Mouse (Mus musculus) intestine, embryonic 15.5 days (tissue): ENCODE measurements around the gene Gm29797. TPM values are rescaled to one million over a fixed set of nuclear protein-coding genes. Genes with fewer than 3 reads are reported as not detected.

ENCODE experiments used
- ATAC-seq: fragments of 200-750 bp; cut with Nextera tagmentation; 2 replicates; pipeline ENCODE4 v1.8.0; 2017; ENCODE audit warnings: moderate TSS enrichment, moderate library complexity
- H3K27ac ChIP-seq: fragments of 300-500 bp; sonication (generic); 2 replicates; pipeline ENCODE4 v1.5.1; 2015; ENCODE audit warnings: mild to moderate bottlenecking, inconsistent platforms
- H3K27me3 ChIP-seq: fragments of 300-500 bp; sonication (generic); replicated peaks from 2 replicates; pipeline ENCODE4 v1.6.1; 2015; ENCODE audit warnings: inconsistent platforms
- H3K36me3 ChIP-seq: fragments of 300-500 bp; sonication (generic); 2 replicates; pipeline ENCODE4 v1.6.1; 2015; ENCODE audit warnings: inconsistent platforms
- H3K4me1 ChIP-seq: fragments of 300-500 bp; sonication (generic); replicated peaks from 2 replicates; pipeline ENCODE4 v1.6.1; 2015; ENCODE audit warnings: inconsistent platforms
- H3K4me2 ChIP-seq: fragments of 300-500 bp; sonication (generic); replicated peaks from 2 replicates; pipeline ENCODE4 v1.6.1; 2015; ENCODE audit warnings: mild to moderate bottlenecking, inconsistent platforms
- H3K4me3 ChIP-seq: fragments of 300-500 bp; sonication (generic); replicated peaks from 2 replicates; pipeline ENCODE4 v1.5.1; 2015; ENCODE audit warnings: inconsistent platforms
- H3K9ac ChIP-seq: fragments of 300-500 bp; sonication (generic); 2 replicates; pipeline ENCODE4 v1.6.1; 2015; ENCODE audit warnings: inconsistent platforms
- H3K9me3 ChIP-seq: fragments of 300-500 bp; sonication (generic); 2 replicates; pipeline ENCODE4 v1.6.1; 2016; ENCODE audit warnings: inconsistent platforms
- WGBS: fragments of 180-500 bp; shearing (Covaris S2); methylation state at CpG from one replicate; pipeline ENCODE4 v1.1.7; 2015; 5-methylcytosine and 5-hydroxymethylcytosine counted together
- polyA plus RNA-seq: library from polyadenylated mRNA; unstranded; fragments of >200 nt; fragmentation: Nextera tagmentation; extraction: Ambion mirVana; gene quantifications from 2 replicates; pipeline ENCODE4 v1.2.1, GENCODE M21; 2015

Gene Gm29797
- polyA plus RNA-seq, 1 experiment from 2014 or later: 1.3 TPM

DNA sequence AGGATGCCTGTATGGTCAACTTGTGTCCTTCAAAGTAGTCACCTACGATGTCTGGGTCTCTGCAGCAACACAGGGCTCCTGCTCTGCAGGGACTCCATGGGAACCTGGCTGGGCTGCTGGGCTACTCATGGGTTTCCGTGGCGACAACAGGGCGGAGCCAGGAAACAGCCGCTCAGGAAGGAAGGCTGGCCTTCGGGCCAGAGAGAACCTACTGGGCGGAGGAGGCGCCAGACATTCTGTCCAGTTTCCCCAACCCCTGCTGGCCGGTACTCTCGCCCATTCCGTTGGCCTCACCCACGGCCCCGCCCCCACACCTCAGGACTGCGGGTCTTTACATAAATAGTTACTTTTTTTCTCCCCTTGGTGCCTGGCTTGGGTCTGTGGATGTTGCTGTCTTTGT, 18.6 kb downstream of the Gm29797 start:
- WGBS: 3% methylated on average over 14 of the region's 14 CpGs

GRCm38 (mm10) chr2:181676424-181676823, 19.6 kb downstream of the Gm29797 start:
- no peak overlapping the region for H3K9ac ChIP-seq
- ATAC-seq: no peak
- no peak overlapping the region for H3K4me3 ChIP-seq
- WGBS: 59% methylated on average over 2 of the region's 2 CpGs
- peaks cover 16% of the 10 kb centered on the region for H3K4me1 ChIP-seq
- no peaks in the 10 kb centered on the region for H3K36me3 ChIP-seq
- H3K4me2 ChIP-seq: no peak overlapping the region
- H3K27ac ChIP-seq: no peak overlapping the region
- no peaks in the 10 kb centered on the region for H3K9me3 ChIP-seq
- H3K27me3 ChIP-seq: peaks cover 39% of the 10 kb centered on the region

More for the DNA sequence above, 18.6 kb downstream of the Gm29797 start:
- H3K9ac ChIP-seq: no peak overlapping the region
- no peaks in the 10 kb centered on the region for H3K36me3 ChIP-seq
- H3K4me3 ChIP-seq: no peak overlapping the region
- H3K27ac ChIP-seq: no peak overlapping the region
- H3K9me3 ChIP-seq: no peaks in the 10 kb centered on the region
- ATAC-seq: no peak
- peak overlapping the region; percentile 45 for H3K4me2 ChIP-seq
- peaks cover 22% of the 10 kb centered on the region for H3K4me1 ChIP-seq
- peaks cover 44% of the 10 kb centered on the region for H3K27me3 ChIP-seq

DNA sequence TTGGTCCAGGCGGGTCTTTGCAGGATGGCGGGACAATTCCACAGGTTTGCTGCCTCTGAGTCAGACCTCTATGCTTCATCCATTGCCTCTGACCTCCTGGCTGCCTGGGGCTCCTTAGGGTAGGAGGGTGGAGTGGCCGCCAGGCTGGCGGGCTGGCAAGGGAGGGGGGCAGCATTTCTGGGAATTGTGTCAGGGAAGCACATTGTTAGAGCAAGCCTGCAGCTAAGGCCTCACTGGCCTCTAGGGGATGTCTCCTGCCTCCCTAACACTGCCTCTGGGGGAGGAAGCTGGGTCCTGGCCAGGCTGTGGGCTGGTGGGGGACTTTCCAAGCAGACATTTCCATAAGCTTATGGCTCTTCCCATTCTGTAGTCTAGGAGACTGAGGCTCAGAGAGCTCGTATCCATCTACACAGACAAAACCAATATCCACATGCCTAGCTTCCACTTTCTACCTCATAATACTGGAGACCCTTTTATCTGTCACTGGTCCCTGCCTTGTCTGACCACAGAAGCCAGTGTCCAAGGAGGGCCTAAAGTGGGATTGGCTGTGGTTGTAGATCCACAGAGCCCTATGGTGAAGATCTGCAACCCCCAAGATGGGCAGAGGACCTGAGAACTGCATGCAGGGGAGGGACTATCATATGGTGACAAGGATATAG, 20.4 kb downstream of the Gm29797 start:
- Histone ChIP-seq H3K36me3 (no peaks in the 10 kb centered on the region), H3K4me2 (no peak overlapping the region), H3K27ac (0 out of 2 replicates have a peak overlapping the region, but pooled peaks have one; percentile 20), H3K4me1 (peaks cover 14% of the 10 kb centered on the region; the same call in 1 of the 2 replicates), H3K27me3 (peaks cover 31% of the 10 kb centered on the region), H3K4me3 (no peak overlapping the region), H3K9me3 (no peaks in the 10 kb centered on the region), H3K9ac (no peak overlapping the region)
- WGBS: 66% methylated on average over 5 of the region's 5 CpGs
- no peak for ATAC-seq

DNA sequence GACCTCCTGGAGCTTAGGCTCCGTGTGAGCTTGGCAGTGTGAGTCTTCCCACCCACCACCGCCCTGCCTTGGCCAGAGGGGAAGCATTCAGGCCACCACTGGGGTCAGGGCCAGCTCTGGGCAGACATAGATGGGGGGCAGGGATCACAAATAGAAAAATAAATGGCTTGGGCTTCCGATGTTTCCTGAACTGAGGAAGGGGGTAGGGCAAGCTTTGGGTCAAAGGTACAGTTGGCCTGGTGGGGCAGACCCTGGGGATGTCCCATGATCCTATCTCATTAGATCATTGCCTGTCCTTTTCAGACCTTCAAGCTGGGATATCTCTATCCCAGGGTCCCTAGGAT, 20.9 kb downstream of the Gm29797 start:
- ATAC-seq: no peak
- Histone ChIP-seq H3K9ac (no peak overlapping the region), H3K27me3 (peaks cover 26% of the 10 kb centered on the region), H3K36me3 (no peaks in the 10 kb centered on the region), H3K4me2 (no peak overlapping the region), H3K4me3 (no peak overlapping the region), H3K27ac (0 out of 2 replicates have a peak overlapping the region, but pooled peaks have one; percentile 20), H3K9me3 (no peaks in the 10 kb centered on the region), H3K4me1 (peaks cover 14% of the 10 kb centered on the region; the same call in 1 of the 2 replicates)
- 51% methylated on average over 3 of the region's 3 CpGs for WGBS

DNA sequence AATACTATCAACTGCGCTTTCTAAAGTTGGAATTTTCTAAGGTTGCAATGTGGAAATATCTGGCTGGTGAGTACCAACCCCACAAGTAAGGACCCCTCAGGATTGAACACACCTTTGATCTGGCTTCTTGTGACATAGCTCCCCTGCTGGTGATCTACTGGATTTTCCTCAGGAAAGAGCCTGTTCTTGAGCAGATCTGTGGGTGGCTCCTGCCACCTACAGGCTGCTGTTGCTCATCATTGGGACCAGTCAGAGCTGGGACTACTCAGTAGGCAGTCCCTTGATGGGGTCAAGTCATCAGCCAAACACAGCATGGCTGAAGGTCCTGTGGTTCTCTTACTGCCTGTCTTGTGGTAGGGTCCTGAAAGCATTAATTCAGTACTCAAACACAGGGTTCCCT, 21.9 kb downstream of the Gm29797 start:
- H3K4me3 ChIP-seq: no peak overlapping the region
- ATAC-seq: peak; percentile 76
- H3K4me1 ChIP-seq: peaks cover 14% of the 10 kb centered on the region; the same call in 1 of the 2 replicates
- no peak overlapping the region for H3K4me2 ChIP-seq
- no peaks in the 10 kb centered on the region for H3K36me3 ChIP-seq
- no peak overlapping the region for H3K27ac ChIP-seq
- H3K9me3 ChIP-seq: no peaks in the 10 kb centered on the region
- H3K9ac ChIP-seq: no peak overlapping the region
- peaks cover 16% of the 10 kb centered on the region for H3K27me3 ChIP-seq
- WGBS: 45% methylated on average over 1 of the region's 1 CpGs

DNA sequence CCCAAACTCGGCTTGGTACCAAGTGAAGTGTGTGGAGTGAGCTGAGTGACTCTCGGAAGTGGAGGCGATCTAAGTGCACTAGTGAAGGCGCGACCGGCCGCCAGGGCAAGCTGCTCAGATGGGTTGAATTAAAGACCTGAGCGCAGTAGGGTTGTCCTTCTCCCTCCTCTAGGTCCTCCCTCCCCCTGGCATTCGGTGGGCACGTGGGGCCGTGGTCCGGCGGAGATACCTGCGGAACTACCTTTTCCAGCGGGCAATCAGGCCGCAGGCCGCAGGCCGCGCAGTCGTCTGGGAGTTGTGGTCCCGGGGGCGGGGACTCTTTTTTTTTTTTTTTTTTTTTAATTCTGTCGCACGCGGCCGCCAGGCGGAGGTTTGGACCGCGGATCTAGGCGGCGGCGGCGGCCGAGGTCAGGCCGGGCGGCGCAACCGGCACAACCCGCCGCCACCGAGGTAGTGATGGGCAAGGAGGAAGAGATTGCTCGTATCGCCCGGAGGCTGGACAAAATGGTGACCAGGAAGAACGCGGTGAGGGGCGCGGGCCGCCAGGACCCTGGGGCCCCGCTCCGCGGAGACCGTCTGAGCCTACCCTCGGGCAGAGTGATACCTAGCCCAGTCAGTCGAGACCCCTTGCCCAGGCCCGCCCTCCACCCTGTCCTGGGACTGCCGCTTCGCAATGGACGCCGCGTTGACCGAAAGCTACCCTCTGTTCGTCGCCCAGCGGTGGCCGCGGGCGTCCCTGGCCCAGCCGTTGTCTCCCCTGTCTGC, 23.3 kb downstream of the Gm29797 start, which contains the start of gene Tcea2:
Tcea2 (plus strand) TSS at position 360 of the 765 bp plus-strand sequence.
- peak within 1 kb of the TSS; percentile 38; the same call in 1 of the 2 replicates for H3K27ac ChIP-seq
- no peaks in the 10 kb centered on the region for H3K9me3 ChIP-seq
- peaks cover 5% of the 10 kb centered on the region; the same call in 1 of the 2 replicates for H3K27me3 ChIP-seq
- ATAC-seq: peak; percentile 70
- peak within 1 kb of the TSS; percentile 71 for H3K4me3 ChIP-seq
- no peaks in the 10 kb centered on the region for H3K36me3 ChIP-seq
- H3K9ac ChIP-seq: peak within 1 kb of the TSS; percentile 83
- peaks cover 14% of the 10 kb centered on the region; the same call in 1 of the 2 replicates for H3K4me1 ChIP-seq
- WGBS: under 1% methylated on average over 56 of the region's 69 CpGs
- H3K4me2 ChIP-seq: peak within 1 kb of the TSS; percentile 93

DNA sequence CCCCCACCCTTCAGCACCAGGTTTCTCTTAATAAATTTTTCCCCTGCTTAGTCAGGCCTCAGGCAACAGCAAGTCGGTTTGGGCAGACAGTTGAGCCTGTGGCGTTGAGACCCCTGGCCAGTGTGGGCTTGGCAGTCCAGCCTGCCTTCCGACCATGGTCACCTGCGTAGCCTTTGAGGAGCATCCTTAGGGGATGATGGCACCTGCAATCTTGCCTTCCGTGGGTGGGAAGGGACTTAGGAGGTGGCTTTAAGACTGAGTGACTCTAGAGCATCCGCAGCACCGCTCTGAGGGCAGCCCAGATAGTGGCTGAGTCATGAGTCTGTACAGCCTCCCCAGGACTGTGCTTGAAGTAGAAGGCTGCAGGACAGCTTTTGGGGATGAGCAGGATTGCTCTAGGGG, 23.9 kb downstream of the Gm29797 start:
- Histone ChIP-seq H3K4me3 (peak overlapping the region; percentile 71), H3K27me3 (peaks cover 5% of the 10 kb centered on the region; the same call in 1 of the 2 replicates), H3K4me1 (peaks cover 10% of the 10 kb centered on the region; the same call in 1 of the 2 replicates), H3K27ac (peak overlapping the region; percentile 38; the same call in 1 of the 2 replicates), H3K9me3 (no peaks in the 10 kb centered on the region), H3K4me2 (peak overlapping the region; percentile 93), H3K36me3 (no peaks in the 10 kb centered on the region), H3K9ac (peak overlapping the region; percentile 83)
- WGBS: 14% methylated on average over 7 of the region's 7 CpGs
- peak; percentile 29 for ATAC-seq

- Histone ChIP-seq H3K9ac (no peak overlapping the region), H3K4me2 (no peak overlapping the region), H3K4me1 (peaks cover 9% of the 10 kb centered on the region; the same call in 1 of the 2 replicates), H3K27me3 (peaks cover 5% of the 10 kb centered on the region; the same call in 1 of the 2 replicates), H3K4me3 (no peak overlapping the region), H3K36me3 (no peaks in the 10 kb centered on the region; the same call in 1 of the 2 replicates), H3K27ac (no peak overlapping the region), H3K9me3 (no peaks in the 10 kb centered on the region)
- no peak for ATAC-seq
- 67% methylated on average over 1 of the region's 1 CpGs for WGBS
These were observed 25.1 kb downstream of the Gm29797 start for GRCm38 (mm10) chr2:181681978-181682377.

- ATAC-seq: no peak
- H3K4me1 ChIP-seq: peaks cover 9% of the 10 kb centered on the region; the same call in 1 of the 2 replicates
- 65% methylated on average over 4 of the region's 4 CpGs for WGBS
- H3K4me2 ChIP-seq: no peak overlapping the region
- H3K9ac ChIP-seq: no peak overlapping the region
- no peaks in the 10 kb centered on the region; the same call in 1 of the 2 replicates for H3K36me3 ChIP-seq
- no peak overlapping the region for H3K4me3 ChIP-seq
- no peaks in the 10 kb centered on the region for H3K9me3 ChIP-seq
- no peak overlapping the region for H3K27ac ChIP-seq
- H3K27me3 ChIP-seq: 0 out of 2 replicates have a peak, but pooled peaks cover 5% of the 10 kb centered on the region
These were observed 26.5 kb downstream of the Gm29797 start for GRCm38 (mm10) chr2:181683381-181683780.

DNA sequence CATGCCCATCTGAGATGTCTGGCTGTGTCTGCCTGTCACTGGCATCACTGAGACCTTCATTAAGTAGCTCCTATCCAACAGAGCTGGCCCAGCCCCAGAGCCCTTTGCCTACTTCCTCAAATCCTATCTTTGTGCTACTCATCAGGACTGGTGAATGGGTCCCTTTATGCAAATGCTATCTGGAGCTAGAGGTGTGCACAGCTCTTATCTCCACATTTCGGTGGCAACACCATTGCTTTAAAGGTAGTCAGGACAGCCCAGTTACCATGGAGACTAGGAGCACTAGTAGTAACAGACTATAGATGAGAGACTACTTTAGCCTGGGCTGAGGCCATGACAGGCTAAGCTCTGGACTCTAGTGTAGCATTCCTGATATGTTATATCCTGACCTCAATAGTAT, 27.9 kb downstream of the Gm29797 start:
- 73% methylated on average over 1 of the region's 1 CpGs for WGBS
- H3K4me2 ChIP-seq: no peak overlapping the region
- H3K36me3 ChIP-seq: no peaks in the 10 kb centered on the region; the same call in 1 of the 2 replicates
- H3K4me3 ChIP-seq: no peak overlapping the region
- H3K27ac ChIP-seq: no peak overlapping the region
- ATAC-seq: no peak
- H3K4me1 ChIP-seq: peaks cover 5% of the 10 kb centered on the region; the same call in 1 of the 2 replicates
- H3K9ac ChIP-seq: no peak overlapping the region
- no peaks in the 10 kb centered on the region for H3K9me3 ChIP-seq
- 0 out of 2 replicates have a peak, but pooled peaks cover 5% of the 10 kb centered on the region for H3K27me3 ChIP-seq

GRCm38 (mm10) chr2:181685686-181686085, 28.9 kb downstream of the Gm29797 start:
- Histone ChIP-seq H3K4me3 (no peak overlapping the region), H3K36me3 (no peaks in the 10 kb centered on the region; the same call in 1 of the 2 replicates), H3K4me2 (no peak overlapping the region), H3K9ac (no peak overlapping the region), H3K27me3 (0 out of 2 replicates have a peak, but pooled peaks cover 3% of the 10 kb centered on the region), H3K4me1 (peaks cover 4% of the 10 kb centered on the region), H3K9me3 (no peaks in the 10 kb centered on the region), H3K27ac (no peak overlapping the region)
- no peak for ATAC-seq
- 90% methylated on average over 4 of the region's 4 CpGs for WGBS

GRCm38 (mm10) chr2:181687586-181687985, 30.8 kb downstream of the Gm29797 start:
- 93% methylated on average over 8 of the region's 8 CpGs for WGBS
- ATAC-seq: no peak
- H3K27ac ChIP-seq: no peak overlapping the region
- H3K4me2 ChIP-seq: no peak overlapping the region
- H3K4me3 ChIP-seq: no peak overlapping the region
- no peaks in the 10 kb centered on the region; the same call in 1 of the 2 replicates for H3K36me3 ChIP-seq
- no peaks in the 10 kb centered on the region for H3K27me3 ChIP-seq
- peaks cover 2% of the 10 kb centered on the region for H3K4me1 ChIP-seq
- no peaks in the 10 kb centered on the region for H3K9me3 ChIP-seq
- H3K9ac ChIP-seq: no peak overlapping the region
